Mouse (Mus musculus) midbrain, embryonic 14.5 days (tissue): ENCODE measurements at regions not wholly inside any gene's neighbourhood (a gene's known extent, or its start where the extent isn't known, plus 50 kb on each side); places are given as distances from the start of the nearest gene placed in this dataset.
A peak's percentile ranks its signal among the peaks of the same experiment; 100 is the strongest.

Source experiments
- ATAC-seq: fragments of 200-750 bp; cut with Nextera tagmentation; 2 replicates; pipeline ENCODE4 v1.8.0; 2017; ENCODE audit warnings: moderate number of reproducible peaks, moderate library complexity; ENCODE audit not compliant: low FRiP score, low TSS enrichment
- DNase-seq: peaks from one replicate; pipeline ENCODE4 v3.0.0-alpha.2; 2015
- H3K27ac ChIP-seq: fragments of 300-500 bp; sonication (generic); replicated peaks from 2 replicates; pipeline ENCODE4 v1.5.1; 2014; ENCODE audit warnings: mild to moderate bottlenecking, low read depth, low read length, moderate library complexity
- H3K27me3 ChIP-seq: fragments of 300-500 bp; sonication (generic); 2 replicates; pipeline ENCODE4 v1.6.1; 2014; ENCODE audit warnings: low read length, control low read depth, mixed read lengths; ENCODE audit not compliant: control insufficient read depth, insufficient read depth
- H3K36me3 ChIP-seq: fragments of 300-500 bp; sonication (generic); 2 replicates; pipeline ENCODE4 v1.6.1; 2014; ENCODE audit warnings: low read length, control low read depth; ENCODE audit not compliant: control insufficient read depth, insufficient read depth
- H3K4me1 ChIP-seq: fragments of 300-500 bp; sonication (generic); 2 replicates; pipeline ENCODE4 v1.6.1; 2014; ENCODE audit warnings: mild to moderate bottlenecking, antibody characterized with exemption, low read length, control low read depth; ENCODE audit not compliant: control insufficient read depth, insufficient read depth
- H3K4me2 ChIP-seq: fragments of 300-500 bp; sonication (generic); 2 replicates; pipeline ENCODE4 v1.6.1; 2014; ENCODE audit warnings: mild to moderate bottlenecking, low read length, moderate library complexity
- H3K4me3 ChIP-seq: fragments of 300-500 bp; sonication (generic); replicated peaks from 2 replicates; pipeline ENCODE4 v1.5.1; 2014; ENCODE audit warnings: low read depth, low read length
- H3K9ac ChIP-seq: fragments of 300-500 bp; sonication (generic); replicated peaks from 2 replicates; pipeline ENCODE4 v1.6.1; 2014; ENCODE audit warnings: mild to moderate bottlenecking, low read length, moderate library complexity
- H3K9me3 ChIP-seq: fragments of 300-500 bp; sonication (generic); 2 replicates; pipeline ENCODE4 v1.6.1; 2016; ENCODE audit warnings: low read length, control low read depth, mixed read lengths; ENCODE audit not compliant: control insufficient read depth
- WGBS: fragments of 180-500 bp; shearing (Covaris S2); extraction: QIAGEN DNeasy Blood & Tissue Kit; methylation state at CpG from one replicate; pipeline ENCODE4 v1.1.7; 2014; 5-methylcytosine and 5-hydroxymethylcytosine counted together

GRCm38 (mm10) chr3:62159031-62159430 is 179.1 kb upstream of the Arhgef26 start:
- ATAC-seq (peak; percentile 95), DNase-seq (peak; percentile 82)
- Histone ChIP-seq H3K27ac (no peak overlapping the region), H3K36me3 (no peaks in the 10 kb centered on the region), H3K9me3 (no peaks in the 10 kb centered on the region), H3K4me3 (no peak overlapping the region), H3K4me2 (no peak overlapping the region), H3K27me3 (no peaks in the 10 kb centered on the region), H3K9ac (no peak overlapping the region), H3K4me1 (no peaks in the 10 kb centered on the region)
- 63% methylated on average over 22 of the region's 22 CpGs for WGBS

GRCm38 (mm10) chr3:62170647-62171046 is 167.5 kb upstream of the Arhgef26 start:
- ATAC-seq, result peak; percentile 55; the same call in 1 of the 2 replicates
- no peak overlapping the region for H3K9ac ChIP-seq
- no peak overlapping the region for H3K27ac ChIP-seq
- no peaks in the 10 kb centered on the region for H3K36me3 ChIP-seq
- no peak overlapping the region for H3K4me3 ChIP-seq
- no peaks in the 10 kb centered on the region for H3K4me1 ChIP-seq
- no peaks in the 10 kb centered on the region for H3K27me3 ChIP-seq
- no peak overlapping the region for H3K4me2 ChIP-seq
- H3K9me3 ChIP-seq, result no peaks in the 10 kb centered on the region
- peak; percentile 68 for DNase-seq
- WGBS, result 64% methylated on average over 4 of the region's 4 CpGs

- H3K9me3 ChIP-seq, result no peaks in the 10 kb centered on the region
- H3K36me3 ChIP-seq, result no peaks in the 10 kb centered on the region
- no peak overlapping the region for H3K9ac ChIP-seq
- no peaks in the 10 kb centered on the region for H3K27me3 ChIP-seq
- H3K27ac ChIP-seq, result no peak overlapping the region
- DNase-seq (no peak), ATAC-seq (no peak)
- H3K4me3 ChIP-seq, result no peak overlapping the region
- no peaks in the 10 kb centered on the region for H3K4me1 ChIP-seq
- H3K4me2 ChIP-seq, result no peak overlapping the region
- WGBS, result 89% methylated on average over 3 of the region's 3 CpGs
Measured at GRCm38 (mm10) chr3:62187807-62188509, 150.2 kb upstream of the Arhgef26 start.

GRCm38 (mm10) chr3:62192466-62192865 is 145.7 kb upstream of the Arhgef26 start:
- Histone ChIP-seq H3K4me3 (no peak overlapping the region), H3K27me3 (no peaks in the 10 kb centered on the region), H3K4me1 (no peaks in the 10 kb centered on the region), H3K27ac (no peak overlapping the region), H3K9me3 (no peaks in the 10 kb centered on the region), H3K36me3 (no peaks in the 10 kb centered on the region), H3K9ac (no peak overlapping the region), H3K4me2 (no peak overlapping the region)
- ATAC-seq, result peak; percentile 70; the same call in 1 of the 2 replicates
- WGBS, result 44% methylated on average over 1 of the region's 1 CpGs
- peak; percentile 84 for DNase-seq

- 93% methylated on average over 4 of the region's 4 CpGs for WGBS
- Histone ChIP-seq H3K4me1 (no peaks in the 10 kb centered on the region), H3K27ac (no peak overlapping the region), H3K9ac (no peak overlapping the region), H3K4me3 (no peak overlapping the region), H3K4me2 (no peak overlapping the region), H3K9me3 (no peaks in the 10 kb centered on the region), H3K36me3 (no peaks in the 10 kb centered on the region), H3K27me3 (no peaks in the 10 kb centered on the region)
- no peak for DNase-seq
- no peak for ATAC-seq
Measured at GRCm38 (mm10) chr3:62194421-62194820, 143.7 kb upstream of the Arhgef26 start.

GRCm38 (mm10) chr3:62196679-62197078 is 141.5 kb upstream of the Arhgef26 start:
- no peaks in the 10 kb centered on the region for H3K36me3 ChIP-seq
- ATAC-seq, result no peak
- no peak overlapping the region for H3K27ac ChIP-seq
- H3K9me3 ChIP-seq, result no peaks in the 10 kb centered on the region
- H3K4me3 ChIP-seq, result no peak overlapping the region
- no peak for DNase-seq
- H3K4me1 ChIP-seq, result no peaks in the 10 kb centered on the region
- no peaks in the 10 kb centered on the region for H3K27me3 ChIP-seq
- H3K4me2 ChIP-seq, result no peak overlapping the region
- no peak overlapping the region for H3K9ac ChIP-seq
- WGBS, result 81% methylated on average over 1 of the region's 1 CpGs

- DNase-seq (peak; percentile 68), ATAC-seq (no peak)
- H3K4me1 ChIP-seq, result no peaks in the 10 kb centered on the region
- no peaks in the 10 kb centered on the region for H3K27me3 ChIP-seq
- H3K4me2 ChIP-seq, result no peak overlapping the region
- H3K4me3 ChIP-seq, result no peak overlapping the region
- no peaks in the 10 kb centered on the region for H3K9me3 ChIP-seq
- H3K27ac ChIP-seq, result no peak overlapping the region
- no peak overlapping the region for H3K9ac ChIP-seq
- H3K36me3 ChIP-seq, result no peaks in the 10 kb centered on the region
Measured at GRCm38 (mm10) chr3:62215806-62216205, 122.3 kb upstream of the Arhgef26 start.

- Histone ChIP-seq H3K4me3 (no peak overlapping the region), H3K27me3 (no peaks in the 10 kb centered on the region), H3K9me3 (no peaks in the 10 kb centered on the region), H3K4me2 (no peak overlapping the region), H3K36me3 (no peaks in the 10 kb centered on the region), H3K4me1 (no peaks in the 10 kb centered on the region), H3K27ac (no peak overlapping the region), H3K9ac (no peak overlapping the region)
- 94% methylated on average over 1 of the region's 1 CpGs for WGBS
- no peak for DNase-seq
- no peak for ATAC-seq
Measured at GRCm38 (mm10) chr3:62217335-62217734, 120.8 kb upstream of the Arhgef26 start.

- H3K27ac ChIP-seq, result no peak overlapping the region
- no peak overlapping the region for H3K4me2 ChIP-seq
- no peak for ATAC-seq
- WGBS, result 79% methylated on average over 2 of the region's 2 CpGs
- no peak overlapping the region for H3K9ac ChIP-seq
- H3K4me3 ChIP-seq, result no peak overlapping the region
- no peaks in the 10 kb centered on the region for H3K4me1 ChIP-seq
- H3K36me3 ChIP-seq, result no peaks in the 10 kb centered on the region
- H3K9me3 ChIP-seq, result no peaks in the 10 kb centered on the region
- DNase-seq, result no peak
- no peaks in the 10 kb centered on the region for H3K27me3 ChIP-seq
Measured at GRCm38 (mm10) chr3:62227697-62228096, 110.4 kb upstream of the Arhgef26 start.
